Mouse (Mus musculus) hindbrain, postnatal 0 days (tissue): Measurements from ENCODE around the gene Lats2. TPM values are rescaled to one million over a fixed set of nuclear protein-coding genes. Genes with fewer than 3 reads are reported as not detected.

Experiments
- ATAC-seq: fragments of 200-750 bp; cut with Nextera tagmentation; 2 replicates; pipeline ENCODE4 v1.8.0; 2017; ENCODE audit warnings: mild to moderate bottlenecking, moderate TSS enrichment, moderate library complexity
- DNase-seq: peaks from one replicate; pipeline ENCODE4 v3.0.0-alpha.2; 2015; ENCODE audit warnings: low spot score
- H3K27ac ChIP-seq: fragments of 300-500 bp; sonication (generic); 2 replicates; pipeline ENCODE4 v1.5.1; 2014; ENCODE audit warnings: mild to moderate bottlenecking
- H3K27me3 ChIP-seq: fragments of 300-500 bp; sonication (generic); 2 replicates; pipeline ENCODE4 v1.6.1; 2014; ENCODE audit warnings: low read length, mixed read lengths; ENCODE audit not compliant: insufficient read depth
- H3K36me3 ChIP-seq: fragments of 300-500 bp; sonication (generic); 2 replicates; pipeline ENCODE4 v1.6.1; 2014; ENCODE audit warnings: low read length, mixed read lengths; ENCODE audit not compliant: insufficient read depth
- H3K4me1 ChIP-seq: fragments of 300-500 bp; sonication (generic); 2 replicates; pipeline ENCODE4 v1.6.1; 2014; ENCODE audit warnings: antibody characterized with exemption, low read length, mixed read lengths; ENCODE audit not compliant: insufficient read depth
- H3K4me2 ChIP-seq: fragments of 300-500 bp; sonication (generic); 2 replicates; pipeline ENCODE4 v1.6.1; 2014; ENCODE audit warnings: low read depth, mild to moderate bottlenecking, low read length, moderate library complexity, mixed read lengths
- H3K4me3 ChIP-seq: fragments of 300-500 bp; sonication (generic); 2 replicates; pipeline ENCODE4 v1.5.1; 2014; ENCODE audit warnings: low read length
- H3K9ac ChIP-seq: fragments of 300-500 bp; sonication (generic); replicated peaks from 2 replicates; pipeline ENCODE4 v1.6.1; 2014; ENCODE audit warnings: mild to moderate bottlenecking, low read length, moderate library complexity, mixed read lengths
- H3K9me3 ChIP-seq: fragments of 300-500 bp; sonication (generic); 2 replicates; pipeline ENCODE4 v1.6.1; 2016; ENCODE audit warnings: low read length, mixed read lengths
- CTCF ChIP-seq: IDR thresholded peaks from 2 replicates; pipeline ENCODE4 v1.5.1; 2016; ENCODE audit warnings: antibody characterized with exemption, control low read depth, low read depth
- WGBS: fragments of 180-500 bp; shearing (Covaris S2); extraction: QIAGEN DNeasy Blood & Tissue Kit; methylation state at CpG from one replicate; pipeline ENCODE4 v1.1.7; 2014; 5-methylcytosine and 5-hydroxymethylcytosine counted together
- polyA plus RNA-seq: library from polyadenylated mRNA; unstranded; fragments of >200 nt; fragmentation: Nextera tagmentation; extraction: Ambion mirVana; gene quantifications from 2 replicates; pipeline ENCODE4 v1.2.1, GENCODE M21; 2015
- total RNA-seq: library from RNA; depleted of rRNA; stranded (reverse); fragments of >200 nt; gene quantifications from 2 replicates; pipeline ENCODE4 v1.2.3, GENCODE M21; 2014

Gene Lats2
- total and polyA plus RNA-seq, 2 experiments from 2014 or later, result 6.2 to 14.1 TPM

- ATAC-seq, result 0 out of 2 replicates have a peak, but pooled peaks have one; percentile 5
- Histone ChIP-seq H3K27me3 (no peaks in the 10 kb centered on the region), H3K9me3 (no peaks in the 10 kb centered on the region), H3K9ac (no peak overlapping the region), H3K36me3 (no peaks in the 10 kb centered on the region), H3K4me1 (no peaks in the 10 kb centered on the region), H3K4me2 (no peak overlapping the region), H3K27ac (no peak overlapping the region), H3K4me3 (no peak overlapping the region)
- WGBS, result 41% methylated on average over 1 of the region's 1 CpGs
- no peak for TF ChIP-seq CTCF
- no peak for DNase-seq
Observed at GRCm38 (mm10) chr14:57679523-57679922, 78.7 kb downstream of the Lats2 start.

- H3K4me1 ChIP-seq, result no peaks in the 10 kb centered on the region
- TF ChIP-seq CTCF, result no peak
- no peaks in the 10 kb centered on the region for H3K27me3 ChIP-seq
- DNase-seq (peak; percentile 17), ATAC-seq (no peak)
- H3K9ac ChIP-seq, result no peak overlapping the region
- H3K4me2 ChIP-seq, result no peak overlapping the region
- 49% methylated on average over 2 of the region's 2 CpGs for WGBS
- H3K9me3 ChIP-seq, result no peaks in the 10 kb centered on the region
- H3K36me3 ChIP-seq, result no peaks in the 10 kb centered on the region
- no peak overlapping the region for H3K4me3 ChIP-seq
- H3K27ac ChIP-seq, result no peak overlapping the region
Observed at GRCm38 (mm10) chr14:57675481-57675880, 82.7 kb downstream of the Lats2 start.

GRCm38 (mm10) chr14:57665628-57665950 lies 92.6 kb downstream of the Lats2 start:
- no peaks in the 10 kb centered on the region for H3K9me3 ChIP-seq
- H3K9ac ChIP-seq, result peak overlapping the region; percentile 86
- no peak for TF ChIP-seq CTCF
- peaks cover 11% of the 10 kb centered on the region; the same call in 1 of the 2 replicates for H3K4me1 ChIP-seq
- H3K36me3 ChIP-seq, result no peaks in the 10 kb centered on the region
- H3K4me2 ChIP-seq, result peak overlapping the region; percentile 99
- no peaks in the 10 kb centered on the region for H3K27me3 ChIP-seq
- 13% methylated on average over 10 of the region's 10 CpGs for WGBS
- ATAC-seq, result no peak
- H3K27ac ChIP-seq, result peak overlapping the region; percentile 93; the same call in 1 of the 2 replicates
- DNase-seq, result no peak
- peak overlapping the region; percentile 91 for H3K4me3 ChIP-seq

- Histone ChIP-seq H3K4me2 (peak within 1 kb of the TSS; percentile 99), H3K4me3 (peak within 1 kb of the TSS; percentile 91), H3K36me3 (no peaks in the 10 kb centered on the region), H3K9me3 (no peaks in the 10 kb centered on the region), H3K4me1 (peaks cover 11% of the 10 kb centered on the region; the same call in 1 of the 2 replicates), H3K9ac (peak within 1 kb of the TSS; percentile 86), H3K27ac (peak within 1 kb of the TSS; percentile 93), H3K27me3 (no peaks in the 10 kb centered on the region)
- DNase-seq (peak; percentile 92), ATAC-seq (peak; percentile 97)
- peak; percentile 17; the same call in 1 of the 2 replicates for TF ChIP-seq CTCF
- under 1% methylated on average over 80 of the region's 80 CpGs for WGBS
Observed at GRCm38 (mm10) chr14:57664822-57665627, 93.2 kb downstream of the Lats2 start, which contains the start of gene Xpo4. Gene Xpo4 (minus strand): TSS chr14:57665430.

GRCm38 (mm10) chr14:57664311-57664821 lies 93.8 kb downstream of the Lats2 start:
- Histone ChIP-seq H3K4me2 (peak overlapping the region; percentile 99), H3K36me3 (no peaks in the 10 kb centered on the region), H3K4me1 (peaks cover 11% of the 10 kb centered on the region; the same call in 1 of the 2 replicates), H3K9me3 (no peaks in the 10 kb centered on the region), H3K4me3 (peak overlapping the region; percentile 91), H3K9ac (peak overlapping the region; percentile 86), H3K27ac (peak overlapping the region; percentile 93), H3K27me3 (no peaks in the 10 kb centered on the region)
- ATAC-seq, result peak; percentile 63
- TF ChIP-seq CTCF, result no peak
- DNase-seq, result peak; percentile 5
- WGBS, result under 1% methylated on average over 19 of the region's 19 CpGs

GRCm38 (mm10) chr14:57663630-57664029 lies 94.6 kb downstream of the Lats2 start:
- Histone ChIP-seq H3K4me2 (peak overlapping the region; percentile 99), H3K4me1 (peaks cover 11% of the 10 kb centered on the region; the same call in 1 of the 2 replicates), H3K4me3 (peak overlapping the region; percentile 91), H3K27me3 (no peaks in the 10 kb centered on the region), H3K9ac (no peak overlapping the region; the same call in 1 of the 2 replicates), H3K36me3 (no peaks in the 10 kb centered on the region), H3K27ac (no peak overlapping the region), H3K9me3 (no peaks in the 10 kb centered on the region)
- WGBS, result 39% methylated on average over 1 of the region's 1 CpGs
- DNase-seq, result no peak
- no peak for TF ChIP-seq CTCF
- ATAC-seq, result no peak
